Mouse (Mus musculus) adrenal gland, postnatal 10 days (tissue): ENCODE data around the gene Lrtm2. TPM values are rescaled to one million over a fixed set of nuclear protein-coding genes. Genes with fewer than 3 reads are reported as not detected.

Source experiments
- DNase-seq: peaks from one replicate; pipeline ENCODE4 v3.0.0; 2021; ENCODE audit warnings: mixed read lengths
- total RNA-seq, 2 experiments: library from RNA; stranded (reverse); gene quantifications; 2 replicates each; pipeline ENCODE4 v1.2.3; 2021

Gene Lrtm2
- total RNA-seq, 2 experiments from 2014 or later, result 0.12 TPM; not detected in 1

GRCm38 (mm10) chr6:119336124-119336523 lies 5.6 kb upstream of the Lrtm2 start:
- no peak for DNase-seq

GRCm38 (mm10) chr6:119333831-119334230 lies 3.3 kb upstream of the Lrtm2 start:
- DNase-seq, result no peak

GRCm38 (mm10) chr6:119333202-119333601 lies 2.6 kb upstream of the Lrtm2 start:
- no peak for DNase-seq

GRCm38 (mm10) chr6:119332111-119332510 lies 1.5 kb upstream of the Lrtm2 start:
- DNase-seq, result no peak

- DNase-seq, result no peak
Measured at GRCm38 (mm10) chr6:119329936-119330335, 630 bp downstream of the Lrtm2 start.

- DNase-seq, result peak; percentile 31
Measured at GRCm38 (mm10) chr6:119329215-119329714, 1.3 kb downstream of the Lrtm2 start.

- DNase-seq, result no peak
Measured at GRCm38 (mm10) chr6:119328521-119329115, 1.9 kb downstream of the Lrtm2 start.

GRCm38 (mm10) chr6:119326541-119326940 lies 4.0 kb downstream of the Lrtm2 start:
- DNase-seq, result no peak

- DNase-seq, result no peak
Measured at GRCm38 (mm10) chr6:119325978-119326377, 4.6 kb downstream of the Lrtm2 start.

- DNase-seq, result no peak
Measured at GRCm38 (mm10) chr6:119324776-119325175, 5.8 kb downstream of the Lrtm2 start.

GRCm38 (mm10) chr6:119321752-119322151 lies 8.8 kb downstream of the Lrtm2 start:
- DNase-seq, result no peak

- peak; percentile 75 for DNase-seq
Measured at GRCm38 (mm10) chr6:119320481-119320880, 10.1 kb downstream of the Lrtm2 start.

GRCm38 (mm10) chr6:119319358-119319757 lies 11.2 kb downstream of the Lrtm2 start:
- no peak for DNase-seq

- DNase-seq, result no peak
Measured at GRCm38 (mm10) chr6:119318732-119319131, 11.8 kb downstream of the Lrtm2 start.

- no peak for DNase-seq
Measured at GRCm38 (mm10) chr6:119314751-119315476, 15.7 kb downstream of the Lrtm2 start.

- no peak for DNase-seq
Measured at GRCm38 (mm10) chr6:119313588-119314375, 16.8 kb downstream of the Lrtm2 start.

GRCm38 (mm10) chr6:119313096-119313495 lies 17.5 kb downstream of the Lrtm2 start:
- no peak for DNase-seq

GRCm38 (mm10) chr6:119312381-119312780 lies 18.2 kb downstream of the Lrtm2 start:
- DNase-seq, result no peak

- no peak for DNase-seq
Measured at GRCm38 (mm10) chr6:119310176-119310575, 20.4 kb downstream of the Lrtm2 start.

GRCm38 (mm10) chr6:119307867-119308413 lies 22.6 kb downstream of the Lrtm2 start:
- no peak for DNase-seq

GRCm38 (mm10) chr6:119303331-119303730 lies 27.2 kb downstream of the Lrtm2 start:
- DNase-seq, result no peak

GRCm38 (mm10) chr6:119301310-119301709 lies 29.3 kb downstream of the Lrtm2 start:
- no peak for DNase-seq

- DNase-seq, result no peak
Measured at GRCm38 (mm10) chr6:119280761-119281160, 49.8 kb downstream of the Lrtm2 start.
